Mouse (Mus musculus): ENCODE results near the gene Gdpd5.

- TF ChIP-seq CTCF (IDR thresholded peaks at IDR 0.05; ENCODE audit: low read depth) (no peak), EP300 (optimal IDR thresholded peaks at IDR 0.05) (no peak)
Observed at GRCm38 (mm10) chr7:99351802-99352517, 29.3 kb upstream of the Gdpd5 start.
